Mouse (Mus musculus) mouse trophoblast stem cell (cell line): ENCODE measurements around the gene Hmces.
"Not testable (repeated sequence)": the region's sequence is repeated elsewhere in the genome, so short reads cannot be mapped to it uniquely, and the experiment has no call there.

Experiments used
- in situ Hi-C, 2 experiments: fragments of 300-500 bp; cut with MseI, MboI; formaldehyde crosslinking; loops; 2 replicates in 1 of 2; 3 replicates in 1 of 2; pipeline ENCODE4 v1.15.1; 2025

Hmces gene

DNA sequence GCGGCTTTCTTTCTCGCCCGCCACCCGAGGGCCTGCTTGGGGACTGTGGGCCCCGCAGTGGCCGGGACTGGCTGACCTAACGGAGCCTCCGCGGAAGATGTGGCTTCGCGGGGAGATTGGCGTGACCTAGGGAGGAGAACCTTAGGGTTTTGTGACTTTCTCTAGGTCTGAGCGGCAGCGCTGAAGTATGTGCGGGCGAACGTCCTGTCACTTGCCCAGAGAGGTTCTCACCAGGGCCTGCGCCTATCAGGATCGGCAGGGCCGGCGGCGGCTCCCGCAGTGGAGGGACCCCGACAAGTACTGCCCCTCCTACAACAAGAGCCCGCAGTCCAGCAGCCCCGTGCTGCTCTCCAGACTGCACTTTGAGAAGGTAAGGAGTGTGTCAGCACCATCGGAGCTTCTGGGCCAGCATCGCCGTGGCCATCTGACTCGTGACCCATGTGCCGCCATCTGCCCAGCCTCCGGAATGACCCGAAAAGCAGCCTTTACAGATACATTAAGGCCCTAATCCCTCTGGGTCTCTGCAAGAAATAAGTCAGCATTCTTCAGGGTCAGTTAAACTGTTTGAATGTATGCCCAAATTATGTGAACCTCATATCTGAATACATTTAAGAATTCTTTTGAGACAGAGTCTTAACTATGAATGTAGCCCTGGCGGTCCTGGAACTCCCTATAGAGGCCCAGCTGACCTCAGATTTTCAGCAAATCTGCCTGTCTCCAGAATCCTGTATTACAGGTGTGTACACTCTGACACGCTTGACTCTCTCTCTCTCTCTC lies 779 bp downstream of the Hmces start:
- in situ Hi-C loops = loop anchor here in 1 of 2 experiments (5.0 kb wide), 1 partner anchor 78 kb away; no protein-coding TSS in a partner anchor

DNA sequence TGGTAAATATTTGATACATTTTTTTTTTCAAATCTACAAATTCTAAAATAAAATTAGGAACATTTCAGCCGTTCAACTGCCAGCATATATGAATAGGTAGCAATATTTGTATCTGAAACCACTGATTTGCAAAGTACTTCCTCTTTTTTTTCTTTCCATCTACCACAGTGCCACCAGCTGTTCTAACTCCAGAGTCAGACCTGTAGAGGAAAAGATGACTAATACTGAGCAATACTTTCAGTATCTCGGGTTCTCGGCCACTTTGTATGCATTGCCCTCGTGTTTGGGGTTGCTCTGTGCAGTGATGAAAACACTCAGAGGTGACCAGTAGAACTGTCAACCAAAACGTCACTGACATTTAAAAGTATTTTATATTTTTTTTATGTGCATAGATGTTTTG lies 2.2 kb downstream of the Hmces start:
- in situ Hi-C loops = loop anchor here in 1 of 2 experiments (5.0 kb wide), 1 partner anchor 76 kb away; no protein-coding TSS in a partner anchor

DNA sequence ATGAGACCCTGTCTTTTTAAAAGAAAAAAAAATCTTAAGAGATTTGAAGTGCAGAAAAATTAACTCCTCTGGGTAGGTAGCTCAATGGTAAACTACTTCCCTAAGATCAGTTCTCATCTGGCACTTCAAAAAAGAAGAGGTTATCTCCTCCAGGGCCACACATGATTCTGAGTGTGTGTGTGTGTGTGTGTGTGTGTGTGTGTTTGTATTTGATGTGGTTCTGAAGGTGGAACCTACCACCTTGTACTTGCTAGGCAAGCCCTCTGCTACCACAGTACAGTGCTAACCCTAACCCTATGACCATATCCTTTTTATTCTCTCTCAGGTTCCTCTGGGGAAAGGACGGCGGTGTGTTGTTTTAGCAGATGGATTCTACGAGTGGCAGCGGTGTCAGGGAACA lies 7.5 kb downstream of the Hmces start:
- in situ Hi-C loops = no loop called here

DNA sequence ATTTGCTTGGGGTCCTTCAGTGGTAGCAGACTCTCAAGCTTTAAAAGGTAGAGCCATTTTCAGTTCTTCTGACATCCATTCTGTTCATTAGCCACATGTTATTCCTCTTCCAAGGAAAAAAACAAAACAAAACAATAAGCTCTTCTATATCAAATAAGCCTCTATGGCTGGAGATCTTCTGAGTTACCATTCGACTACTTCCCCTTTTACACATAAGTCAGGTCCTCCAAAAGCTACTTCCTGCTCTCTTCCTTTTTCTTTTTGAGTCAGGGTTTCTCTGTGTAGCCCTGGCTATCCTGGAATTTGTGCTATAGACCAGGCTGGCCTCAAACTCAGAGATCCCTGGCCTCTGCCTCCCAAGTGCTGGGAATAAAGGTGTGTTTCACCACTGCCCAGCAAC lies 9.9 kb downstream of the Hmces start:
- in situ Hi-C loops = no loop called here

DNA sequence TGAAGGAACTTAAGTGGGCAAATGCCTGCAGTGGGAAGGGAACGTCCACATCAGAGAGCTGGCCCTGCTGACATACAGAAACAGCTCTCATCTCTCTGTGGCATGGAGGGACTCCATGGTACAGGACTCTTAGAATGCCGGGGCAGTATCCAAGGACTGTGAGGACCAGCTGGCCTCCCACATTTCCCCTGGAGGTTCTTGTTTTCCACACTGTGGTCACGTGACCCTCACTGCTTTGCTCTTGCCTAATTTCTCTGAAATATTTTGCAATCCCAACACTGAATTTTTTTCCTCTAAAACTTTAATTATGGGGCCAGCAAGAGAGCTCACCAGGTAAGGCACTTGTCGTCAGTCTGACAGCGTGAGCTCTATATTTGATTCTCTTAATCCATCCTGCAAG lies 21.3 kb downstream of the Hmces start:
- in situ Hi-C loops = no loop called here

DNA sequence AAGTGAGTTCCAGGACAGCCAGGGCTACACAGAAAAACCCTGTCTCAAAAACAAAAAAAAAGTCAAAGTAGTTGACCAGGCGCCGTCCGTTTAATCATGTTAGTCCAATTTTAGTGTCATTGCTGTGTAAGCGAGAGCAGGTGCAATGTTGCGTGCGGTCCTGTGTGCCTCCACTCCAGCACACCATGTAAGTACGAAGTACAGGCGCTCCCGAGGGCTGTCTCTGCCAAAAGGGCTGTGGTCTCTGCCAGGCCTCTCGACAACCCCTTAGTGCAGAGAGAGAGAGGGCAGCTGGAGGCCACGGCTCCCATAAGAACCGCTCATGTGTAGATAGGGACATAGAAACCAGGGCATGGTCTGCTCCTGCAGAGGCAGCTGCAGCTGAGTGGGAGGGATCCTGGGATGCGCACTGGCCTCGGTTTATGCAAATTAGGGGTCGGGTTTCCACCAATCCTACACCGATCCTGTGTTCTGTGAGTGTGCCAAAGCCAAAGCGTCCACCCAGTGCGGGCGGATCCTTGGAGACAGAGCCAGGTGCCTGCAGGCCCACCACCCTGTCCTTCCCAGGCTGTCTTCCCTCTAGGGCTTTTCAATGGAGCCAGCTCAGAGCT lies 23.5 kb downstream of the Hmces start:
- in situ Hi-C loops = no loop called here

DNA sequence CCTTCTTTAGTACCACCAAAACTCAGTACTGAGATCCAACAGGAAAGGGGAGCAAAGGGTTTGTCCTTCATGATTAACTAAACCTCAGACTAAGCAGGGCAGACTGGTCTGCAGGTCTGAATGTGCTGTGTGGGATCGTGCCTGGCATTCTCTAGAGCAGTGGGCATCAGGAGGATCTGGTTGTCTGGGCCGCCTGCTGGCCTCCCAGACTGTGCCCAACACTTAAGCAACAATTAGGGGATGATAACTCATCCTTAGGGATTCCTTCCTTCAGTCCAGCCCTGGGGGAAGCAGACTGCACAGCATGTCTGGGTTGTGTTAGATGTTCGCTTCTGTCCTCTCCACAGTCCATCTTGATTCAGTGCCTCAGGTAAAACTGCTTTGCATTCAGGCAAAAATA lies 25.2 kb downstream of the Hmces start:
- in situ Hi-C loops = no loop called here

DNA sequence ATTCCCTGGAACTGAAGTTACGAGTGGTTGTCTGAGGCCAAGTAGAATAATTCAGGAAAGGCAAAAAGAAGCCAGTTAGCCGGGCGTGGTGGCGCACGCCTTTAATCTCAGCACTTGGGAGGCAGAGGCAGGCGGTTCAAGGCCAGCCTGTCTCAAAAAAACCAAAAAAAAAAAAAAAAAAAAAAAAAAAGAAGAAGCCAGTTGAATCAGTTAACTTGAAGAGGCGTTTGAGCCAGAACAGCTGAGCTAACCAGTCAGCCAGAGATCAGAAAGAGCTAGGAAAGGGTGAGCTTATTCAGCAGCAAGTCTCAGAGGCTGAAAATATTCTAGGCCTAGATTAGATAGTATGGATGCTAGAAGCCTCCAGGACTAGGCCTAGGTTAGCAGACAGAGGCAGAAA lies 28.4 kb downstream of the Hmces start:
- in situ Hi-C loops = no loop called here

DNA sequence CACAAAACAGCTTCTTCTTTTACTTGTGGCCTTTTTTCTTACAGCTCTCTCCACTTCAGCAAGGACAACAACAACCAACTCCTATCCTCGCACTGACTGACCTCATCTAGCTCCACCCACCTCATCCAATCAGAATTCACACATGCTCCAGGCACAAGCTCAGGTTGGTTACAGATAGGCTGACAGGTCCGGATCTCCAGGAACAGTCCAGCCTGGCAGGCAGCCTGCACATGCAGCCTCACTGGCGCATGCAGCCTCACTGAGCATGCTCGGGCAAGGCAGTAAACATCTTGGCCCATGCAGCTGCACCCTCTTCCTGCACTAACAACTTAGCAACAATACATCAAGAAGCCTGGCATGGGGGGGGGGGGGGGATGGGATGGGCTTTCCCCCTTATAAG lies 48.7 kb downstream of the Hmces start:
- in situ Hi-C loops = not testable (repeated sequence)

DNA sequence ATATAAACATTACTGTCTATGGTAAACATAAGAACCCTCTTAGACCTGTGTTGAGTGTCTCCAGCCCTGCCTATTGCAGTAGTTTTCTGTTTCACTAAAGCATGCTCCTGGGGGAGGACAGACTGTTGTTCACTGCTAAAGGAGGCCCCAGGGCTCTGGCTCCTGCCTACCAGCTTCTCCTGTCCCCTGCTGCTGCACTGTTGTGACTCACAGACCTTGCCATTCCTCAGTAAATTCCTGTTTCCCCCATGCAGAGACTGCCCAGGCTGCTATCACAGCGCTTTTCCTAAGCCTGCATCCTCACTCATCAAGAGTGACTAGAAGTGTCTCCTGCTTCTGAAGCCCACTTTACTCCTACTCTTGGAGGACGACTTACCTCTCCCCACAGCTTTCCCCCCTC lies 56.3 kb downstream of the Hmces start:
- in situ Hi-C loops = no loop called here

DNA sequence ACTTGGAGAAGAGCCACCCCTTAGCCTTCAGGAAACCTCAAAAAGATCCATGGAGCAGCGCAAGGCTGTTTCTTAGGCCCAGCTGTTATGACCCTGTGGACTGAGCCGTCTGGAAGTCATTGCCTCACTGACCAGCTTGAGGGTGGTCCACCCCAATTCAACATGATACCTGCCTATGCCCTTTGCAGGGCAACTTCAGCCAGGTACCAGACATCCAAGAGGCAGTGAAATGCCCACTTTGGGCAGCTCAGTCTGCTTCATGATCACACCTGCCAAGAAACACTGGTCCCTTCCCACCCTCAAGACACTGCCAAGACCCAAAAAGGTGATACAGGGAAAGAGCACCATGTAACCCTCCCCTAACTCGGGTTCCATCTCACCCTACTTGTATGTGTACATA lies 66.0 kb downstream of the Hmces start:
- in situ Hi-C loops = no loop called here

DNA sequence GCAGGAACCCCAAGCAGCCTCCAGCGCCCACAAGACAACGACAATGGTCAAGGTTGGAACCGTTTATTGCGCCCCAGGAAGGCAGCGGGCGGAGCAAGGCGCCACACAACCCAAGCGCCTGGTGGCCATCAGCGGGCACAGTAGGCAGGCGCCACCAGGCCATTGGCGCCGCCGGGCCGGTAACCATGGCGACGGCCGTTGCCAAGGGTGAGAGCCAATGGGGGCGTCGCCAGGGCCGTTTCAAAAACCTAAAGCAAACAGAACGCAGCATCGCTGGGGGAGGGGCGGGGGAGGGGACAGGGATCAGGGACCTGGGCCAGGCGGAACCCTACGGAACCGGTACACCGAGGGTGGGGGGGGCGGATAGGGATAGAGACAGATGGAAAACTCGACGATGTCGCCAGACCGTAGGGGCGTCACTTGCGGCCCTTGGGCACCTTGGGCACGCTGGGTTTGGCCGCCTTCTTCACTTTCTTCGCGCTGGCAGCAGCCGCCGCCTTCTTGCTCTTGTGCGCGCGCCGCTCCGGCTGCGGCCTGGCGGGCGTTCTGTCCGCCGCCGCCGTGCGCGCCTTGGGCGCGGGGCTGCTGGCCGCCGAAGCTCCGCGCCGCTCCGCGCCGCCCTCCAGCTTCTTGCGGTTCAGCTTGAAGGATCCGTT lies 66.8 kb downstream of the Hmces start:
- in situ Hi-C loops = no loop called here

DNA sequence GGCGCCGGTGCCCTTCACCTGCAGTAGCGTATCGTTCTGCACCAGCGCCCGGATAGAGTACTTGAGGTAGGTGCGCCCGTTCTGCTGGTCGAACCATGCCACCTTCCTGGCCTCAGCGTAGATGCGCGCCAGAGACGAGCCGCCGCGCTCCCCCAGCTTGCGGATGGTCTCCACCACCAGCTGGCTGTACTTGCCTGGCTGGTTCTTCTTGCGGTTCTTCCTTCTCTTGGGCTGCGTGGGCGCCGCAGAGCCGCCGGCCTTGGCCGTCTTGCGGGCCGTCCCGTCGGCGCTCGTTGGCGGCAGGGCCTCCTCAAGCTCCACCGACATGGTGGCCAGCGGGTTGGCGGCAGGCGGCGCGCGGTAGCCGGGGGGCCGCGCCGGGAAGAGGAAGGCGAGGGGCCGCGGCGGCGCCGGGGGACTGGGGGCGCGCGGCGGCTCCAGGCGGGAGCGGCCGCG lies 67.3 kb downstream of the Hmces start:
- in situ Hi-C loops = no loop called here

DNA sequence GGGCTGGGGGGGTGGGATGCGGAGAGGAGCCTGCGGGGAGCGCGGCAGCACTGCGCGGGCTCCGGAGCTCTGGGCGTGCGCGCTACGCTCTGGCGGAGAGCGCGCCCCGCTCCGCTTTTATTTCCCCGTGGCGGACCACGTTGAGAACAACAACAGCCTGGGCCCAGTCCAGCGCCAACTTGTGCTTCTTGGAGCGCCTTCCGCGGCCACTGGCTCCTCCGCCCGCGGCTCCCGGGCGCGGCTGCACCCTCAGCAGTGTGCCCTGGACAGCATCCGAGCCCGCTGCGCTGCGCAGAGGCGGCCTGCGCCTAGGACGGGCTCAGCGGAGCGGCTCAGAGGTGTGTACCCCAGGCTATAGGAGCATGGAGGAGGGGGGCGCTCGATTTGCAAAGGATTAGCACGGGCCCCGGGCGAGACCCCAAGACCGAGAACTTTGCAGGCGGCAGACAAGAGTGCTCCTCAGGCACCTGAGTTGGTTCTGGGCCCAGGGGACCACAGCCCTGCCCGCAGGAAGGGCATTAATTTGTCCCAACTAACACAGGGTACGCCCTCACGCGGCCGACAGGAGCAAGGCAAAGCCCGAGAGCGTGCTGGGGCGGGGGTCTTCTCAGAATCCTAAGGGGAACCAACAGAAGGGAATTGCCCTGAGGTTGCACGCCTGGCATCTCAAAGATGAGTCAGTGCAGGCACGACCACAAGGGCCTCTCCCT lies 68.0 kb downstream of the Hmces start, which contains the start of gene H1fx:
Gene H1fx, minus strand, starts transcription at position 91 of the 710 bp plus-strand sequence.
- in situ Hi-C loops = no loop called here

DNA sequence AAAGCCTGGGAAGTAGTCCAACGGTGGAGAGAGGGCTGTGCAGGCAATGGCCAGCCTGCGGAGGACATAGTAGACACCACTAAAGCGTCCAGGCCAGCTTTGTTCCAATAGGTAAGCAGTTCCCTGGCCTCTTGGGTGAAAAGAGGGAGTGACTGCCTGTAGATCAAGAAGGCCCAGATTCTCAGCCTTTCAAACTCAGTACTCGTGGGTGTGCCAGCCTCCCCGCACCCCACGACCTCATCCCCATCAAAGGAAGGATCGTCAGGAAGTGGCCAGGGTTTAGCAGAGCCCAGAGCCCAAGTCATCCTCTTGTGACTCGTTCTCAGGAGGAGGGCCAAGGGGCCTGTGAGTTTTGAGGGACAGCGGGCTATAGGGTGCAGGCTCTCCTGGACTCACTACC lies 68.8 kb downstream of the Hmces start:
- in situ Hi-C loops = no loop called here
